Mouse (Mus musculus): ENCODE measurements at regions not wholly inside any gene's neighbourhood (a gene's known extent, or its start where the extent isn't known, plus 50 kb on each side); places are given as distances from the start of the nearest gene placed in this dataset.

- TF ChIP-seq POLR2A (IDR thresholded peaks at IDR 0.05; ENCODE audit: low read depth, low read length) (no peak), CTCF (IDR thresholded peaks at IDR 0.05; ENCODE audit: extremely low read depth, insufficient read depth, insufficient read length, insufficient replicate concordance) (no peak)
Measured at GRCm38 (mm10) chr14:102742331-102742730, 240.1 kb downstream of the Kctd12 start.
